Mouse (Mus musculus) heart, adult 2 months (tissue): Measurements from ENCODE around the gene Qars. TPM values are rescaled to one million over a fixed set of nuclear protein-coding genes. Genes with fewer than 3 reads are reported as not detected.

Experiments used
- DNase-seq, 2 experiments: peaks; one replicate each; pipeline ENCODE4 v3.0.0; 2021
- H3K27ac ChIP-seq: fragments of 200-600 bp; 2 replicates; pipeline ENCODE4 v1.8.1; 2022
- H3K27me3 ChIP-seq: fragments of 200-500 bp; 2 replicates; pipeline ENCODE4 v1.6.1; 2012; ENCODE audit warnings: mild to moderate bottlenecking, low read length, inconsistent platforms, mixed read lengths; ENCODE audit not compliant: control insufficient read depth, insufficient read depth
- H3K36me3 ChIP-seq: fragments of 200-500 bp; 2 replicates; pipeline ENCODE4 v1.6.1; 2012; ENCODE audit warnings: low read length, inconsistent platforms; ENCODE audit not compliant: control insufficient read depth, insufficient read depth
- H3K4me1 ChIP-seq: fragments of 200-500 bp; 2 replicates; pipeline ENCODE4 v1.6.1; 2011; ENCODE audit warnings: low read length; ENCODE audit not compliant: control insufficient read depth, insufficient read depth
- H3K4me3 ChIP-seq: fragments of 200-600 bp; 2 replicates; pipeline ENCODE4 v1.8.1; 2022
- H3K79me2 ChIP-seq: fragments of 200-500 bp; replicated peaks from 2 replicates; pipeline ENCODE4 v1.6.1; 2012; ENCODE audit warnings: mild to moderate bottlenecking, inconsistent platforms, low read length, moderate library complexity, mixed read lengths; ENCODE audit not compliant: control insufficient read depth, insufficient read depth
- H3K9ac ChIP-seq: fragments of 200-500 bp; 2 replicates; pipeline ENCODE4 v1.6.1; 2012; ENCODE audit warnings: low read depth, mild to moderate bottlenecking, control low read depth, inconsistent platforms, low read length, mixed read lengths
- CTCF ChIP-seq: fragments of 200-600 bp; IDR thresholded peaks from 2 replicates; pipeline ENCODE4 v1.8.1; 2022; ENCODE audit warnings: antibody characterized with exemption, mild to moderate bottlenecking, moderate library complexity
- EP300 ChIP-seq: fragments of 200-500 bp; IDR thresholded peaks from 2 replicates; pipeline ENCODE4 v1.6.1; 2011; ENCODE audit warnings: low read depth, low read length, control low read depth; ENCODE audit not compliant: insufficient read depth
- POLR2A ChIP-seq: fragments of 200-500 bp; IDR thresholded peaks from 2 replicates; pipeline ENCODE4 v1.6.1; 2011; ENCODE audit warnings: mild to moderate bottlenecking, low read depth, low read length, control low read depth; ENCODE audit not compliant: insufficient read depth
- WGBS: fragments of 180-500 bp; shearing (Covaris S2); methylation state at CpG from one replicate; pipeline ENCODE4 v1.1.7; 2018; 5-methylcytosine and 5-hydroxymethylcytosine counted together
- intact Hi-C: fragments of 180-260 bp; cut with DNase I; formaldehyde crosslinking; loops from one replicate; pipeline ENCODE4 v1.15.1; 2025
- polyA plus RNA-seq: library from polyadenylated mRNA; depleted of rRNA; stranded (reverse); fragments of >200 nt; gene quantifications from 2 replicates; pipeline ENCODE4 v1.2.3, GENCODE M21; 2012
- total RNA-seq, 2 experiments: library from RNA; stranded (reverse); gene quantifications; 2 replicates each; pipeline ENCODE4 v1.2.3; 2021

Gene Qars
- total and polyA plus RNA-seq, 3 experiments, result 68.4 to 108 (median 76.3) TPM

DNA sequence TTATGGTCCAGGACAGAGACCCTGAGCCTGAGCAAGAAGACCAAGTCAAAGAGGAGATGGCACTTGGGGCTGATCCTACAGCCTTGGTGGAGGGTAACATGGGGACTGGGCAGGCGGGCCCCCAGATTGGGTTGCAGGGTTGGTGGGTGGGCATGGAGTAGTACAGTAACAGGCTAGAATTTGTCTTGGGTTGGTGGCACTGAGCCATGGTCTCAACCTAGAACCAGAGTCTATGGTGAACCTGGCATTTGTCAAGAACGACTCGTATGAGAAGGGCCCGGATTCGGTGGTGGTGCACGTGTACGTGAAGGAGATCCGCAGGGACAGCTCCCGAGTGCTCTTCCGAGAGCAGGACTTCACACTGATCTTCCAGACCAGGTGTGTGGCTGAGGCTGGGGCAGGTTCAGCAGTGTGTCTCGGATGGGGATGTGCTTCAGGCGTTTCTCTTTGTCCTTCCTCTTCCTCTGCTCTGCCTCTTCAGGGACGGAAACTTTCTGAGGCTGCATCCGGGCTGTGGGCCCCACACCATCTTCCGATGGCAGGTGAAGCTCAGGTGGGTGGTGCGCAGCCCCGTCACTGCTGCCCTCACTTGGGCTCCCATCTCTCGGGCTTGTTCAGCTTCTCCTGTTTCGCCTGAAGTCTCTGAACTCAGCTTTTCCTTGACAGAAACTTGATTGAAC lies 13.2 kb upstream of the Qars start:
- H3K79me2 ChIP-seq, result no peaks in the 10 kb centered on the region
- peaks cover 7% of the 10 kb centered on the region for H3K4me1 ChIP-seq
- intact Hi-C loops, result loop anchor here (5.0 kb wide), 1 partner anchor 42 kb away; no protein-coding TSS in a partner anchor
- H3K9ac ChIP-seq, result no peak overlapping the region
- H3K36me3 ChIP-seq, result peaks cover 6% of the 10 kb centered on the region
- WGBS, result 92% methylated on average over 19 of the region's 19 CpGs
- no peak for DNase-seq
- no peak overlapping the region for H3K4me3 ChIP-seq
- TF ChIP-seq CTCF (no peak), POLR2A (no peak), EP300 (no peak)
- H3K27ac ChIP-seq, result no peak overlapping the region
- no peaks in the 10 kb centered on the region for H3K27me3 ChIP-seq

GRCm38 (mm10) chr9:108494905-108495304 lies 12.6 kb upstream of the Qars start:
- intact Hi-C loops, result loop anchor here (5.0 kb wide), 1 partner anchor 43 kb away; no protein-coding TSS in a partner anchor
- peaks cover 6% of the 10 kb centered on the region for H3K36me3 ChIP-seq
- 77% methylated on average over 10 of the region's 10 CpGs for WGBS

GRCm38 (mm10) chr9:108499231-108499630 lies 8.3 kb upstream of the Qars start:
- Histone ChIP-seq H3K4me3 (no peak overlapping the region), H3K9ac (no peak overlapping the region), H3K79me2 (no peaks in the 10 kb centered on the region), H3K27me3 (no peaks in the 10 kb centered on the region), H3K4me1 (no peaks in the 10 kb centered on the region), H3K36me3 (no peaks in the 10 kb centered on the region), H3K27ac (no peak overlapping the region)
- DNase-seq, result no peak
- 92% methylated on average over 7 of the region's 7 CpGs for WGBS
- intact Hi-C loops, result no loop called here
- TF ChIP-seq POLR2A (no peak), CTCF (no peak), EP300 (no peak)

More at GRCm38 (mm10) chr9:108494905-108495304, 12.6 kb upstream of the Qars start:
- no peak for TF ChIP-seq EP300
- no peak for TF ChIP-seq POLR2A
- no peak for TF ChIP-seq CTCF
- no peak for DNase-seq
- Histone ChIP-seq H3K27me3 (no peaks in the 10 kb centered on the region), H3K79me2 (no peaks in the 10 kb centered on the region), H3K27ac (no peak overlapping the region), H3K9ac (no peak overlapping the region), H3K4me3 (no peak overlapping the region), H3K4me1 (peaks cover 7% of the 10 kb centered on the region)

DNA sequence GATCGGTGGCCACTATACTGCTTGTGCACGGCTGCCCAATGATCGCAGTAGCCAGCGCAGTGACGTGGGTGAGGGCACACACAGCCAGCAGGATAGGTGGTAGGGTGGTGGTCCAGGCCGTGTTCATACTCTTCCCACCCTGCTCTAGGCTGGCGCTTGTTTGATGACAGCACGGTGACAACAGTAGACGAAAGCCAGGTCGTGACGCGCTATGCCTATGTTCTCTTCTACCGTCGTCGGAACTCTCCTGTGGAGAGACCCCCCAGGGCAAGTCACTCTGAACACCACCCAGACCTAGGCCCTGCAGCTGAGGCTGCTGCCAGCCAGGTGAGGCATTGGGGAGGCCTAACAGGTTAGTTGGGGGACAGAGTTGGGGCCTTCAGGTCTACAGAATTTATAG lies 7.6 kb upstream of the Qars start:
- no peak for DNase-seq
- 85% methylated on average over 15 of the region's 15 CpGs for WGBS
- H3K4me3 ChIP-seq, result no peak overlapping the region
- H3K27me3 ChIP-seq, result no peaks in the 10 kb centered on the region
- no peaks in the 10 kb centered on the region for H3K4me1 ChIP-seq
- intact Hi-C loops, result no loop called here
- H3K9ac ChIP-seq, result no peak overlapping the region
- no peak overlapping the region for H3K27ac ChIP-seq
- no peaks in the 10 kb centered on the region for H3K36me3 ChIP-seq
- TF ChIP-seq CTCF (no peak), POLR2A (no peak), EP300 (no peak)
- no peaks in the 10 kb centered on the region for H3K79me2 ChIP-seq

GRCm38 (mm10) chr9:108506901-108507300 lies 605 bp upstream of the Qars start:
- intact Hi-C loops, result loop anchor here (2.0 kb wide), 1 partner anchor 16 kb away; the partner anchor contains the start of gene Usp19

GRCm38 (mm10) chr9:108508776-108509175 lies 1.3 kb downstream of the Qars start:
- Histone ChIP-seq H3K79me2 (no peaks in the 10 kb centered on the region), H3K36me3 (no peaks in the 10 kb centered on the region), H3K27ac (no peak overlapping the region; the same call in 1 of the 2 replicates), H3K27me3 (no peaks in the 10 kb centered on the region), H3K4me1 (peaks cover 2% of the 10 kb centered on the region), H3K9ac (no peak overlapping the region), H3K4me3 (peak overlapping the region; percentile 97; the same call in 1 of the 2 replicates)
- intact Hi-C loops, result loop anchor here (1.0 kb wide), 1 partner anchor 8 kb away; the partner anchor contains the start of gene Qrich1
- no peak for DNase-seq
- TF ChIP-seq CTCF (no peak), EP300 (no peak), POLR2A (no peak)
- 83% methylated on average over 7 of the region's 7 CpGs for WGBS

More at GRCm38 (mm10) chr9:108506901-108507300, 605 bp upstream of the Qars start:
- DNase-seq, result no peak
- H3K4me1 ChIP-seq, result peaks cover 2% of the 10 kb centered on the region
- no peaks in the 10 kb centered on the region for H3K79me2 ChIP-seq
- H3K9ac ChIP-seq, result no peak overlapping the region
- no peaks in the 10 kb centered on the region for H3K36me3 ChIP-seq
- peak overlapping the region; percentile 88 for H3K27ac ChIP-seq
- WGBS, result 85% methylated on average over 7 of the region's 7 CpGs
- no peak for TF ChIP-seq EP300
- no peak for TF ChIP-seq CTCF
- no peak for TF ChIP-seq POLR2A
- no peak overlapping the region for H3K4me3 ChIP-seq
- no peaks in the 10 kb centered on the region for H3K27me3 ChIP-seq
